Mouse (Mus musculus) CH12.LX (cell line): ENCODE measurements at regions not wholly inside any gene's neighbourhood (a gene's known extent, or its start where the extent isn't known, plus 50 kb on each side); places are given as distances from the start of the nearest gene placed in this dataset.

Source experiments
- DNase-seq: peaks from one replicate; pipeline ENCODE4 v3.0.0-alpha.2; 2013; ENCODE audit errors: extremely low read depth
- H3K27ac ChIP-seq: 2 replicates; pipeline ENCODE4 v1.5.1; 2012; ENCODE audit warnings: low read depth, mild to moderate bottlenecking, control low read depth, moderate library complexity; ENCODE audit not compliant: insufficient read depth
- H3K27me3 ChIP-seq: replicated peaks from 2 replicates; pipeline ENCODE3; 2012; ENCODE audit warnings: inconsistent platforms
- H3K36me3 ChIP-seq, 2 experiments: replicated peaks in 1 of 2; 2 replicates each; pipeline versions ENCODE3 to v1.6.1; 2012; ENCODE audit warnings: inconsistent platforms in 1 of 2, low read length in 1 of 2, mild to moderate bottlenecking in 1 of 2, mixed read lengths in 1 of 2, moderate library complexity in 1 of 2; ENCODE audit not compliant: control insufficient read depth in 1 of 2, insufficient read depth in 1 of 2
- H3K4me1 ChIP-seq, 2 experiments: 2 replicates each; pipeline ENCODE4 v1.6.1; 2012; ENCODE audit warnings: inconsistent platforms in 1 of 2, moderate library complexity in 1 of 2; ENCODE audit not compliant: insufficient read depth in 2 of 2, control insufficient read depth in 1 of 2
- H3K4me2 ChIP-seq: 2 replicates; pipeline ENCODE4 v1.6.1; 2012; ENCODE audit warnings: low read depth, mild to moderate bottlenecking, control low read depth; ENCODE audit not compliant: poor library complexity, insufficient read depth, severe bottlenecking
- H3K4me3 ChIP-seq, 3 experiments: fragments of 150-350 bp in 1 of 3; sonication (generic) in 1 of 3; replicated peaks in 1 of 3; 2 replicates each; pipeline versions ENCODE3 to v1.5.1; 2011 to 2012; ENCODE audit warnings: low read depth in 2 of 3, low read length in 2 of 3, mild to moderate bottlenecking in 2 of 3, moderate library complexity in 2 of 3, control low read depth in 1 of 3, improper control_type of control experiment in 1 of 3, inconsistent platforms in 1 of 3, mixed read lengths in 1 of 3; ENCODE audit not compliant: poor library complexity in 1 of 3
- H3K79me2 ChIP-seq: replicated peaks from 2 replicates; pipeline ENCODE4 v1.6.1; 2012; ENCODE audit warnings: mild to moderate bottlenecking, moderate library complexity; ENCODE audit not compliant: control insufficient read depth, poor library complexity, insufficient read depth, severe bottlenecking; ENCODE audit errors: extremely low read depth
- H3K9ac ChIP-seq: 2 replicates; pipeline ENCODE4 v1.6.1; 2012; ENCODE audit warnings: low read depth, mild to moderate bottlenecking, control low read depth, moderate library complexity; ENCODE audit not compliant: insufficient read depth
- H3K9me3 ChIP-seq: replicated peaks from 2 replicates; pipeline ENCODE3; 2012; ENCODE audit warnings: low read length, inconsistent platforms, mixed read lengths
- CTCF ChIP-seq, 2 experiments: IDR thresholded peaks in 1 of 2; conservative IDR thresholded peaks in 1 of 2; 2 replicates each; pipeline ENCODE4 v1.5.1; 2011 to 2012; ENCODE audit warnings: low read depth in 2 of 2, low read length in 2 of 2, improper control_type of control experiment in 1 of 2, inconsistent platforms in 1 of 2, mild to moderate bottlenecking in 1 of 2, moderate library complexity in 1 of 2
- ELF1 ChIP-seq: IDR thresholded peaks from 2 replicates; pipeline ENCODE4 v1.6.1; 2014; ENCODE audit warnings: low read depth, mild to moderate bottlenecking, inconsistent platforms, low read length, improper control_type of control experiment
- ETS1 ChIP-seq: conservative IDR thresholded peaks from 2 replicates; pipeline ENCODE4 v1.6.1; 2012; ENCODE audit warnings: low read depth, mild to moderate bottlenecking, inconsistent platforms, low read length, improper control_type of control experiment, moderate library complexity
- HCFC1 ChIP-seq: IDR thresholded peaks from 2 replicates; pipeline ENCODE4 v1.6.1; 2012; ENCODE audit warnings: low read depth, mild to moderate bottlenecking, inconsistent platforms, low read length, improper control_type of control experiment
- IRF4 ChIP-seq: IDR thresholded peaks from 2 replicates; pipeline ENCODE4 v1.6.1; 2014; ENCODE audit warnings: low read depth, mild to moderate bottlenecking, inconsistent platforms, low read length, improper control_type of control experiment
- JUN ChIP-seq: IDR thresholded peaks from 2 replicates; pipeline ENCODE4 v1.6.1; 2011; ENCODE audit warnings: low read depth, mild to moderate bottlenecking, low read length, improper control_type of control experiment, moderate library complexity; ENCODE audit not compliant: insufficient read depth
- JUND ChIP-seq: conservative IDR thresholded peaks from 2 replicates; pipeline ENCODE4 v1.6.1; 2011; ENCODE audit warnings: low read depth, low read length, improper control_type of control experiment
- MAFK ChIP-seq: IDR thresholded peaks from 2 replicates; pipeline ENCODE4 v1.6.1; 2011; ENCODE audit warnings: low read length, improper control_type of control experiment; ENCODE audit not compliant: insufficient replicate concordance
- MAZ ChIP-seq: IDR thresholded peaks from 2 replicates; pipeline ENCODE4 v1.6.1; 2012; ENCODE audit warnings: low read depth, mild to moderate bottlenecking, inconsistent platforms, low read length, improper control_type of control experiment, moderate library complexity
- MYC ChIP-seq: IDR thresholded peaks from 2 replicates; pipeline ENCODE4 v1.6.1; 2011; ENCODE audit warnings: low read depth, mild to moderate bottlenecking, improper control_type of control experiment, low read length
- POLR2AphosphoS2 ChIP-seq: IDR thresholded peaks from 2 replicates; pipeline ENCODE4 v1.6.1; 2011; ENCODE audit warnings: low read depth, low read length, improper control_type of control experiment
- RAD21 ChIP-seq: IDR thresholded peaks from 2 replicates; pipeline ENCODE4 v1.6.1; 2011; ENCODE audit warnings: low read depth, mild to moderate bottlenecking, low read length, improper control_type of control experiment, moderate library complexity
- SIN3A ChIP-seq: IDR thresholded peaks from 2 replicates; pipeline ENCODE4 v1.6.1; 2012; ENCODE audit warnings: low read length, improper control_type of control experiment, inconsistent platforms
- SMC3 ChIP-seq: IDR thresholded peaks from 2 replicates; pipeline ENCODE4 v1.6.1; 2011; ENCODE audit warnings: low read depth, low read length, improper control_type of control experiment
- TCF12 ChIP-seq: IDR thresholded peaks from 2 replicates; pipeline ENCODE4 v1.6.1; 2014; ENCODE audit warnings: low read depth, mild to moderate bottlenecking, inconsistent platforms, low read length, improper control_type of control experiment
- UBTF ChIP-seq: IDR thresholded peaks from 2 replicates; pipeline ENCODE4 v1.6.1; 2012; ENCODE audit warnings: low read depth, mild to moderate bottlenecking, inconsistent platforms, low read length, improper control_type of control experiment, moderate library complexity
- ZMIZ1 ChIP-seq: IDR thresholded peaks from 2 replicates; pipeline ENCODE4 v1.6.1; 2012; ENCODE audit warnings: low read depth, mild to moderate bottlenecking, inconsistent platforms, low read length, improper control_type of control experiment
- dilution Hi-C: fragments of 300-500 bp; cut with MboI; formaldehyde crosslinking; loops from 2 replicates; pipeline ENCODE4 v1.14.3; 2020; ENCODE audit warnings: low sequenced_read_pairs; ENCODE audit not compliant: extremely low pct_unique_long_range_greater_than_20kb, extremely low pct_ligation_motif_present
- in situ Hi-C: fragments of 300-500 bp; cut with MboI; formaldehyde crosslinking; loops from 3 replicates; pipeline ENCODE4 v1.14.3; 2019; ENCODE audit warnings: low sequenced_read_pairs, low pct_ligation_motif_present, low pct_unique_long_range_greater_than_20kb, mixed read lengths

DNA sequence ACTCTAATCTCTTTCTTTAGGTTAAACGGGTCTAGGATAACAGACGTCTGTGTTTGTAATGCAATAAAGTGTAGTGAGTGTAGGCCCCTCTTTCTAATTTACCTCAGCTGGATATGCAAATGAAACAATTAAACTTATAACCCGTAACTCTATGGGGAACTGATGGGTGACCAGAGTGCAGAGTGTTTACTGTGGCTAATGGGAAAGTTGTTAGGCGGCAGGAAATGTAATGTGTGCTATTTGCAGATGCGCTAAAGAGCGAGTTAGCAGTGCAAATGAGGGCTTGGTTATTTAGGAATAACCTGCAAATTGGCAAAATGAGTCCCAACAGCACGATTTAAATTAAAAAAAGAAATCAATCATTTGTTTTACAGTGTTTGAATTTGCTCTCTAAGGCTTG lies 168.8 kb upstream of the Psmd7 start:
- dilution Hi-C loops = no loop called here
- no peaks in the 10 kb centered on the region for H3K4me1 ChIP-seq
- H3K27me3 ChIP-seq = no peaks in the 10 kb centered on the region
- no peaks in the 10 kb centered on the region for H3K9me3 ChIP-seq
- H3K9ac ChIP-seq = no peak overlapping the region
- H3K4me3 ChIP-seq = no peak overlapping the region
- TF ChIP-seq MYC = no peak
- no peak for TF ChIP-seq SIN3A
- TF ChIP-seq JUND = no peak
- no peak for TF ChIP-seq MAFK
- no peak for TF ChIP-seq MAZ
- no peak for TF ChIP-seq SMC3
- TF ChIP-seq UBTF = no peak
- TF ChIP-seq POLR2AphosphoS2 = no peak
- TF ChIP-seq JUN = no peak
- TF ChIP-seq ELF1 = no peak
- no peak for TF ChIP-seq ETS1
- TF ChIP-seq HCFC1 = no peak
- H3K36me3 ChIP-seq = no peaks in the 10 kb centered on the region
- H3K79me2 ChIP-seq = no peaks in the 10 kb centered on the region
- H3K4me2 ChIP-seq = no peak overlapping the region
- no peak overlapping the region for H3K27ac ChIP-seq
- in situ Hi-C loops = no loop called here
- DNase-seq = no peak

DNA sequence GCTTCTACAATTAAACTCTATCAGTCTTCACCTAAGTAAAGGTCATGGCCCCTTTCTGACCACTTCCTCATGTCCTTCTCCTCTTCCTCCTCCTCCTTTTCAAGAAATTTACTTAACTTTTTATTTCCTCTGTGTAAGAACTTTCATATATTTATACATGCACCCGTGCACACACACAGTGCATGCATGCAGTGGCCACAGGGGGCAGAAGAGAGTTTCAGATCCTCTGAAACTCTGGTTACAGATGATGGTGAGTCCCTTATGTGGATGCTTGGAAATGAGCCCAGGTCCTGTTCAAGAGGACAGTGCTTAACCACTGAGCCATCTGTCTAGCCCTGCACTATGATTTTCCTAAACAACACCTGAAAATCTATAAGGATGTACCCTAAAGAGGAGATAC lies 170.4 kb upstream of the Psmd7 start:
- H3K9me3 ChIP-seq = peaks cover 5% of the 10 kb centered on the region
- H3K4me1 ChIP-seq = no peaks in the 10 kb centered on the region
- no peak overlapping the region for H3K27ac ChIP-seq
- no peak overlapping the region for H3K9ac ChIP-seq
- no peaks in the 10 kb centered on the region for H3K27me3 ChIP-seq
- DNase-seq = peak; percentile 6
- no peaks in the 10 kb centered on the region for H3K79me2 ChIP-seq
- dilution Hi-C loops = no loop called here
- in situ Hi-C loops = no loop called here
- no peak overlapping the region for H3K4me3 ChIP-seq
- H3K4me2 ChIP-seq = no peak overlapping the region
- TF ChIP-seq TCF12 = no peak
- peak in 1 of 2 experiments; percentile 37; a peak in 2 of 4 replicates for TF ChIP-seq CTCF (conservative IDR thresholded peaks at IDR 0.05 in 1 of 2, IDR thresholded peaks at IDR 0.05 in 1 of 2; ENCODE audit: low read depth in 2 of 2, low read length in 2 of 2)
- TF ChIP-seq RAD21 = peak; percentile 2
- no peaks in the 10 kb centered on the region for H3K36me3 ChIP-seq

GRCm38 (mm10) chr8:107776906-107777305 lies 165.5 kb upstream of the Zfhx3 start:
- DNase-seq = no peak
- no peak for TF ChIP-seq JUND
- no peak for TF ChIP-seq IRF4
- no peak for TF ChIP-seq ZMIZ1
- no peak for TF ChIP-seq UBTF
- TF ChIP-seq MAFK = no peak
- TF ChIP-seq POLR2AphosphoS2 = no peak
- in situ Hi-C loops = no loop called here

More at GRCm38 (mm10) chr8:107776906-107777305, 165.5 kb upstream of the Zfhx3 start:
- no peak overlapping the region for H3K27ac ChIP-seq
- no peaks in the 10 kb centered on the region for H3K36me3 ChIP-seq
- no peaks in the 10 kb centered on the region for H3K79me2 ChIP-seq
- H3K4me2 ChIP-seq = no peak overlapping the region
- no peak overlapping the region for H3K4me3 ChIP-seq
- H3K9ac ChIP-seq = no peak overlapping the region
- peaks cover 2% of the 10 kb centered on the region for H3K9me3 ChIP-seq
- dilution Hi-C loops = no loop called here
- peaks cover 4% of the 10 kb centered on the region in 2 experiments for H3K4me1 ChIP-seq
- H3K27me3 ChIP-seq = no peaks in the 10 kb centered on the region
